Mouse (Mus musculus) thymus, adult 2 months (tissue): ENCODE results near the gene Olfr651. TPM values are rescaled to one million over a fixed set of nuclear protein-coding genes. Genes with fewer than 3 reads are reported as not detected.
A peak's percentile ranks its signal among the peaks of the same experiment; 100 is the strongest.

Experiments used
- DNase-seq: peaks from one replicate; pipeline ENCODE4 v3.0.0; 2021
- H3K27ac ChIP-seq: fragments of 200-500 bp; 2 replicates; pipeline ENCODE4 v1.5.1; 2012; ENCODE audit warnings: low read length, control low read depth; ENCODE audit not compliant: control insufficient read depth, insufficient read depth
- H3K27me3 ChIP-seq: fragments of 200-500 bp; 2 replicates; pipeline ENCODE4 v1.6.1; 2012; ENCODE audit warnings: mild to moderate bottlenecking, low read length, moderate library complexity, mixed read lengths; ENCODE audit not compliant: control insufficient read depth, insufficient read depth
- H3K36me3 ChIP-seq: fragments of 200-500 bp; 2 replicates; pipeline ENCODE4 v1.6.1; 2012; ENCODE audit warnings: mild to moderate bottlenecking, low read length, moderate library complexity; ENCODE audit not compliant: control insufficient read depth, insufficient read depth
- H3K4me1 ChIP-seq: fragments of 200-500 bp; replicated peaks from 2 replicates; pipeline ENCODE4 v1.6.1; 2012; ENCODE audit warnings: low read length; ENCODE audit not compliant: control insufficient read depth, insufficient read depth
- H3K4me3 ChIP-seq: fragments of 200-500 bp; 2 replicates; pipeline ENCODE4 v1.5.1; 2012; ENCODE audit warnings: mild to moderate bottlenecking, low read length, control low read depth, moderate library complexity; ENCODE audit not compliant: control insufficient read depth, insufficient read depth
- CTCF ChIP-seq: fragments of 200-500 bp; IDR thresholded peaks from 2 replicates; pipeline ENCODE4 v1.5.1; 2012; ENCODE audit warnings: mild to moderate bottlenecking, control low read depth, low read length, moderate library complexity, borderline replicate concordance; ENCODE audit not compliant: control insufficient read depth, poor library complexity, insufficient read depth; ENCODE audit errors: extremely low read depth
- POLR2A ChIP-seq: fragments of 200-500 bp; IDR thresholded peaks from 2 replicates; pipeline ENCODE4 v1.6.1; 2012; ENCODE audit warnings: mild to moderate bottlenecking, low read length, control low read depth, moderate library complexity; ENCODE audit not compliant: control insufficient read depth, poor library complexity, insufficient read depth; ENCODE audit errors: extremely low read depth
- WGBS: fragments of 180-500 bp; shearing (Covaris S2); methylation state at CpG from one replicate; pipeline ENCODE4 v1.1.7; 2018; 5-methylcytosine and 5-hydroxymethylcytosine counted together
- polyA plus RNA-seq: library from polyadenylated mRNA; depleted of rRNA; stranded (reverse); fragments of >200 nt; gene quantifications from 2 replicates; pipeline ENCODE4 v1.2.3, GENCODE M21; 2012; rRNA removed

The Olfr651 gene
- polyA plus RNA-seq, 1 experiment, result not detected

DNA sequence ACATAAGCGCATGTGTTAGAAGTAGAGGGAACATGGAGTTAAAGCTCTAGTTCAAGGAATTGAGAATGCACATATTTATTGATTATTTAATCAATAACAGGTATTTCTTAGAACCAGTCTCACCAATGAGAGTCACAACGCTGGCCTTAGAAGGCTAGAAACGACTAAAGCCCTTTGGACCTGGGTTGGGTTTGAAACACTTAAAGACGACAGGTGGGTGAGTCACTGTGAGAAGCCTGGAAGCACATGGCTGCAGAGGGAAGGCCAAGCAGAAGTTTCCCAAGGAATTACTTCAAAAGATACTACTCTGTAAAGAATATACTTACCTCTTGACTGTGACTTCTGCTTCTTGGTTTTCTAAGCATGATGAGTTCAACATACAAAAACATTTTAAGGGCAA lies 30.9 kb downstream of the Olfr651 start:
- Histone ChIP-seq H3K27me3 (no peaks in the 10 kb centered on the region), H3K36me3 (no peaks in the 10 kb centered on the region), H3K27ac (no peak overlapping the region), H3K4me3 (no peak overlapping the region), H3K4me1 (no peaks in the 10 kb centered on the region)
- WGBS, result 95% methylated on average over 4 of the region's 4 CpGs
- TF ChIP-seq POLR2A (no peak), CTCF (no peak)
- no peak for DNase-seq

DNA sequence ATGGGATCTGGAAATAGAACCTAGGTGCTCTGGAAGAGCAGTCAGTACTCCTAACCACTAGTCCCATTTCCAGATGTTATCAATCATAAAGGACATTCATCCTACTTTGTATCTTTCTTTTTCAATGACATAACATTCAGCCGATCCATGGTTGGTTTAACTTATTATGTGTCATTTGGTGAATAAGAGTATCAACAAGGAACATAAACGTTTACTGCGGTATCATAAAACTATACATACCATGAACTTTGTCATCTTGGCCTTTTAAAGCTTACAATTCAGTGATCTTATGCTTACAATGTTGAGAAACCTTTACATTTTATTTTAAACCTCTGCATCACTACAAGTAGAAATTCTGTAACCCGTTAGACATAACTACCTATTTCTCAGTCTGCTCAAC lies 31.5 kb downstream of the Olfr651 start:
- Histone ChIP-seq H3K36me3 (no peaks in the 10 kb centered on the region), H3K27me3 (no peaks in the 10 kb centered on the region), H3K4me3 (no peak overlapping the region), H3K27ac (no peak overlapping the region), H3K4me1 (no peaks in the 10 kb centered on the region)
- no peak for TF ChIP-seq CTCF
- no peak for TF ChIP-seq POLR2A
- no peak for DNase-seq
- 93% methylated on average over 4 of the region's 4 CpGs for WGBS

DNA sequence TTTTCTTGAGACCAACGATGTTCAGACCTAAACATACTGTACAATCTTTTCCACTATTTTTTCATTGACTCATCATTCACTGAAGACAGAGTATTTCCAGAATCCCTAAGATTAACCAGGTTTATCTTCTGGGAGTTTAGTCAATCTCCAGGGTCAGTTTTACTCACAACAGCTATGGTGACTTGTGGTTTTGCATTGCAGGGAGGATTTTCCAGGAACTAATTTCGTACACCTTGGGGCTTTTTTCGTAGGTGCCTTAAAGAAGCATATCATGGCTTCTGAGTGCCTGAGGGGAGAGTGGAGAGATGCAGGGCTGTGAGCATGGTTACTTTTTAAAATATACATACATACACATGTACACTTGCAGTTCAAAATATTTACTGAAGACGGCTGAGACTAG lies 36.8 kb downstream of the Olfr651 start, which contains the start of gene Olfr654:
Gene Olfr654 (plus strand): TSS at position 301 of the 400 bp plus-strand sequence.
- Histone ChIP-seq H3K4me1 (no peaks in the 10 kb centered on the region), H3K36me3 (no peaks in the 10 kb centered on the region), H3K4me3 (no peak within 1 kb of the TSS), H3K27me3 (no peaks in the 10 kb centered on the region), H3K27ac (no peak within 1 kb of the TSS)
- TF ChIP-seq POLR2A (no peak), CTCF (no peak)
- 90% methylated on average over 4 of the region's 4 CpGs for WGBS
- no peak for DNase-seq

DNA sequence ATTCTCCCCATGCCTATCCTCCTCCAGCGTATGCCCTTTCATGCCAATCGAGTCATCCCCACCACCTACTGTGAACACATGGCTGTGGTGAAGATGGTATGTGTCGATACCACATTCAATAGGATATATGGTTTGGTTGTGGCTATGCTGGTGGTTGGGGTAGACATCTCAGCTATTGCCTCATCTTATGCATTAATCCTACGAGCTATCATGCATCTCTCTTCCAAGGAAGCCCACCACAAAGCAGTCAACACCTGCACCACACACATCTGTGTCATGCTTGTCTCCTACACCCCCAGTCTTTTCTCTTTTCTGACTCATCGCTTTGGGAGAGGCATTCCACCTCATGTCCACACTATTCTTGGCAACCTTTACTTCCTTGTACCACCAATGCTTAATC lies 38.3 kb downstream of the Olfr651 start:
- no peak for DNase-seq
- Histone ChIP-seq H3K27ac (no peak overlapping the region), H3K36me3 (no peaks in the 10 kb centered on the region), H3K27me3 (no peaks in the 10 kb centered on the region), H3K4me1 (no peaks in the 10 kb centered on the region), H3K4me3 (no peak overlapping the region)
- TF ChIP-seq CTCF (no peak), POLR2A (no peak)
- 49% methylated on average over 5 of the region's 5 CpGs for WGBS

DNA sequence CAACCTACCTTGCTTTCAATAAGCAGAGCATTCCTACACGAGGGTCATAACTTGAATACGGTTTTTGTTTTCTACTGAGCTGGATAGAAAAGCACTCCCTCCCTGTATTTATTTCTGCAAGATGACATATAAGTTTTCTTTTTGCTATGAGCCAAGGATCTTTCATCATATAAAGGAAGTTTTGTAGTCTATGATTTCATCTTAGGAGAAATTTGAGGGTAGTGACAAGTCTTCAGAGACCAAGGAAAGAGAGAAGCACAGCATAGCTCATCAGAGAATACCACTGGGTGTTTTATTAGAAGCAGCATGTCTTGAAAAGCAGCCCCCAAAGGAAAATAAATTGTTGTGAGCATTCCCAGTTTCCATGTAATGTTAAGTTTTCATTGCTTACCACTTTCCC lies 51.7 kb downstream of the Olfr651 start, which contains the start of gene Olfr655:
Gene Olfr655 (minus strand): TSS at position 101 of the 400 bp plus-strand sequence.
- Histone ChIP-seq H3K4me1 (no peaks in the 10 kb centered on the region), H3K27ac (no peak within 1 kb of the TSS), H3K27me3 (no peaks in the 10 kb centered on the region), H3K36me3 (no peaks in the 10 kb centered on the region), H3K4me3 (no peak within 1 kb of the TSS)
- no peak for TF ChIP-seq CTCF
- TF ChIP-seq POLR2A, result no peak
- DNase-seq, result no peak
- 92% methylated on average over 2 of the region's 2 CpGs for WGBS

DNA sequence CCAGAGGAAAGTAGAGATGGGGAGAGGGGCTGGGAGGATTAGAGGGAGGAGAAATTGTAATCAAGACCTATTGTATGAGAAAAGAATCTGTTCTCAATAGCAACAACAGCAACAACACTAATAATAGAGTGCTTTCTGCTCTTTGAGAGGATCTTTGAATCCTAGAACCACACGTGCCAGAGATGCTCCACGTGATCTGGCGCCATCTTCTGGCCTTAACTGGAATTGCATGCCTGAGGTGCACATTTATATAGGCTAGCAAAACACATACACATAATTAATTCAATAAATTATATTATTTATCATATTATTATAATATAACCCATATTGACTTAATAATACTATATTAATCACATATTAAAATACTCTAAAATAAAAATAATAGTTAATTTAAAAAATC lies 53.2 kb downstream of the Olfr651 start:
- Histone ChIP-seq H3K4me3 (no peak overlapping the region), H3K27me3 (no peaks in the 10 kb centered on the region), H3K36me3 (no peaks in the 10 kb centered on the region), H3K4me1 (no peaks in the 10 kb centered on the region), H3K27ac (no peak overlapping the region)
- DNase-seq, result peak; percentile 57
- TF ChIP-seq POLR2A, result no peak
- TF ChIP-seq CTCF, result no peak
- 21% methylated on average over 3 of the region's 3 CpGs for WGBS

Other genes starting within 250 kb of the Olfr651 start
- 15.2 and 26.9 TPM in 2 replicates for gene Trim12a, start 234.7 kb upstream of the Olfr651 start, polyA plus RNA-seq
- 6.4 and 10.6 TPM in 2 replicates for gene Trim34b, start 220.7 kb upstream of the Olfr651 start, polyA plus RNA-seq
- gene Trim12c, start 196.8 kb upstream of the Olfr651 start, polyA plus RNA-seq, result 9.8 and 10.4 TPM in 2 replicates
- gene Trim30b, start 180.2 kb upstream of the Olfr651 start, polyA plus RNA-seq, result 0.34 and 0.74 TPM in 2 replicates
- 0.06 TPM in 1 of 2 replicates, not detected in the other for gene Trim30c, start 149.3 kb upstream of the Olfr651 start, polyA plus RNA-seq
- gene Trim30a, start 84.9 kb upstream of the Olfr651 start, polyA plus RNA-seq, result 10.3 and 16.8 TPM in 2 replicates
- gene Trim30d, start 42.3 kb upstream of the Olfr651 start, polyA plus RNA-seq, result 2.2 and 4.8 TPM in 2 replicates
- gene Olfr652, start 10.8 kb downstream of the Olfr651 start, polyA plus RNA-seq, result not detected in 2 replicates
- gene Olfr653, start 27.2 kb downstream of the Olfr651 start, polyA plus RNA-seq, result not detected in 2 replicates
- not detected in 2 replicates for gene Olfr654, start 36.9 kb downstream of the Olfr651 start, polyA plus RNA-seq
- not detected in 2 replicates for gene Olfr655, start 51.6 kb downstream of the Olfr651 start, polyA plus RNA-seq
- gene Olfr656, start 63.8 kb downstream of the Olfr651 start, polyA plus RNA-seq, result not detected in 2 replicates
- gene Olfr657, start 74.7 kb downstream of the Olfr651 start, polyA plus RNA-seq, result not detected in 2 replicates
- gene Olfr658, start 97.2 kb downstream of the Olfr651 start, polyA plus RNA-seq, result not detected in 2 replicates
- not detected in 2 replicates for gene Olfr659, start 116.6 kb downstream of the Olfr651 start, polyA plus RNA-seq
- not detected in 2 replicates for gene Olfr661, start 136.4 kb downstream of the Olfr651 start, polyA plus RNA-seq
- 0.08 and 0.12 TPM in 2 replicates for gene Usp17le, start 227.3 kb downstream of the Olfr651 start, polyA plus RNA-seq